Mouse (Mus musculus): ENCODE measurements around the gene Smg6.

- TF ChIP-seq CTCF (IDR thresholded peaks at IDR 0.05; ENCODE audit: control insufficient read depth, insufficient read depth, low read length) (no peak), POLR2A (IDR thresholded peaks at IDR 0.05; ENCODE audit: borderline replicate concordance, control insufficient read depth, low read depth, low read length) (no peak)
Measured at GRCm38 (mm10) chr11:74927236-74927725, 1.7 kb downstream of the Smg6 start.
